Mouse (Mus musculus): ENCODE data around the gene Slc25a40.

The Slc25a40 gene

DNA sequence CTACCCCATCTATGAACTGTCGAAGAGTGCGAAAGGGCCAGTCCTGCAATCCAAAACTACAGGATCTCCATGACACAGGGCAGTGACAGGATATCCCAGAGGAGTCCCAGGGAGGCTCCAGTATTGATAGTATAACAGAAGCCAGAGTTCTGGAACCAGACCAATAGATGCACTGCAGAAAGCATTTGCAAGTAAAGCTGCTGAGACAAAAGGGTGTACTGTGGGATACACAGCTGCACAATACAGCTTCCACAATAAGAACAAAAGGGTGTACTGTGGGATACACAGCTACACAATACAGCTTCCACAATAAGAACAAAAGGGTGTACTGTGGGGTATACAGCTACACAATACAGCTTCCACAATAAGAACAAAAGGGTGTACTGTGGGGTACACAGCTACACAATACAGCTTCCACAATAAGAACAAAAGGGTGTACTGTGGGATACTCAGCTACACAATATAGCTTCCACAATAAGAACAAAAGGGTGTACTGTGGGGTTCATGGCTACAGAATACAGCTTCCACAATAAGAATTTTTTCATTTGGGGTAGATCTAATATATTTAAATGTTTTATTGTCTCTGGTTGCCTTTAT, 66.1 kb downstream of the Slc25a40 start:
- ATAC-seq (ENCODE audit: insufficient number of reproducible peaks, low FRiP score, low TSS enrichment) = no peak

DNA sequence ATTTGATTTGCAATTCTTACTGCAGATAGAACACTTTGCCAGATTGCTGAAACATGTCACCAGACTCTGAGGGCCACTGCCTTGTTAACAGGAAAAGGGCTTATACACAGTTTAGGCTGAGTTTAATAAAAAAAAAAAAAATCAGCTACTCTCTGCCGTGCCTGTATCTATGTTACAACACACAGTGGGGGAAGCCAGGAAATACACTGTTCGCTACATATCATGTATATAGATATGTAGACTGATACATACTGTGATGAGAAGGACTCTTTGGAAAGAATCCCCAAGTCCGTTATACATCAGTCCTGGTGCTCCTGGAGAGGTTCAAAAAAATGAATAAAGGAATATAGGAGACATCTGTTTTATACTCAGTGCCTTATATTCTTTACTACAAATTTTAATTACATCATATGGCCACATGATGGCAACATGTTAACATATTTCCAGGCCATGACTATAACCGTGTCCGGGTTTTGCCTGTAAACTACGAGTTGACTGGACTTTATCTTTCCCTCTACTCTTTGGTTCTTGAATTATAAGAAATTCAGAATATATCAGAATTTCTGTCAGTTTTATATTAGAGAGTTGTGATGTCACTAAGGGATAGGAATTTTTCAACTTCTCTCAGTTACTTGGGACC, 66.9 kb downstream of the Slc25a40 start:
- no peak for ATAC-seq (ENCODE audit: insufficient number of reproducible peaks, low FRiP score, low TSS enrichment)

DNA sequence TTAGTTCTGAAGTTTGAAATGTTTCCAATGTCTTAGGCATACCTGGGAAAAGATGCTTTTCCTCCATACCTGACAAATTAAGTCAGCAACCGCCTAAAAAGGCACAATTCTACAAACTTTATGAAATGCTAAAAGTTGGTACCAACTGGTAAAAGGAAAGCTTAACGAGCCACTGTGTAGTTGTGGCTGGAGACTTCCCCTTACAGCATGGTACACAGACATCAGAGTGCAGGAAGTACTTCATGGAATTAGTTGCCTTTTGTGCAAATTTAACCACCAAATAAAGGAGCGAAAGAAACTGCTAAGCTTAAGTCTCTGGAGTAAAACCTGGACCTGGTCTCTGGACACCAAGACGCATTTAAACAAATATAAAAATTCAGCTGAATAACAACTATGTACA, 69.1 kb downstream of the Slc25a40 start:
- ATAC-seq (ENCODE audit: insufficient number of reproducible peaks, low FRiP score, low TSS enrichment) = no peak

Data from cerebellum, adult (tissue).